Mouse (Mus musculus) forebrain, embryonic 12.5 days (tissue): ENCODE results near the gene Sorcs3. TPM values are rescaled to one million over a fixed set of nuclear protein-coding genes. Genes with fewer than 3 reads are reported as not detected.

ENCODE experiments used
- ATAC-seq: fragments of 200-750 bp; cut with Nextera tagmentation; 2 replicates; pipeline ENCODE4 v1.8.0; 2017; ENCODE audit warnings: moderate TSS enrichment; ENCODE audit not compliant: low FRiP score
- H3K27ac ChIP-seq: fragments of 300-500 bp; sonication (generic); 2 replicates; pipeline ENCODE4 v1.5.1; 2016; ENCODE audit warnings: mild to moderate bottlenecking
- H3K27me3 ChIP-seq: fragments of 300-500 bp; sonication (generic); 2 replicates; pipeline ENCODE4 v1.6.1; 2016; ENCODE audit warnings: mild to moderate bottlenecking
- H3K36me3 ChIP-seq: fragments of 300-500 bp; sonication (generic); replicated peaks from 2 replicates; pipeline ENCODE4 v1.6.1; 2016; ENCODE audit warnings: mild to moderate bottlenecking
- H3K4me1 ChIP-seq: fragments of 300-500 bp; sonication (generic); 2 replicates; pipeline ENCODE4 v1.6.1; 2016
- H3K4me2 ChIP-seq: fragments of 300-500 bp; sonication (generic); 2 replicates; pipeline ENCODE4 v1.6.1; 2016; ENCODE audit warnings: mild to moderate bottlenecking, moderate library complexity
- H3K4me3 ChIP-seq: fragments of 300-500 bp; sonication (generic); replicated peaks from 2 replicates; pipeline ENCODE4 v1.5.1; 2016; ENCODE audit warnings: mild to moderate bottlenecking
- H3K9ac ChIP-seq: fragments of 300-500 bp; sonication (generic); 2 replicates; pipeline ENCODE4 v1.6.1; 2016; ENCODE audit warnings: mild to moderate bottlenecking
- H3K9me3 ChIP-seq: fragments of 300-500 bp; sonication (generic); 2 replicates; pipeline ENCODE4 v1.6.1; 2016
- WGBS: fragments of 180-500 bp; shearing (Covaris S2); methylation state at CpG from one replicate; pipeline ENCODE4 v1.1.7; 2016; 5-methylcytosine and 5-hydroxymethylcytosine counted together
- polyA plus RNA-seq: library from polyadenylated mRNA; unstranded; fragments of >200 nt; fragmentation: Nextera tagmentation; extraction: Ambion mirVana; gene quantifications from 2 replicates; pipeline ENCODE4 v1.2.1, GENCODE M21; 2016

Gene Sorcs3
- polyA plus RNA-seq, 1 experiment from 2014 or later = 5.5 TPM

DNA sequence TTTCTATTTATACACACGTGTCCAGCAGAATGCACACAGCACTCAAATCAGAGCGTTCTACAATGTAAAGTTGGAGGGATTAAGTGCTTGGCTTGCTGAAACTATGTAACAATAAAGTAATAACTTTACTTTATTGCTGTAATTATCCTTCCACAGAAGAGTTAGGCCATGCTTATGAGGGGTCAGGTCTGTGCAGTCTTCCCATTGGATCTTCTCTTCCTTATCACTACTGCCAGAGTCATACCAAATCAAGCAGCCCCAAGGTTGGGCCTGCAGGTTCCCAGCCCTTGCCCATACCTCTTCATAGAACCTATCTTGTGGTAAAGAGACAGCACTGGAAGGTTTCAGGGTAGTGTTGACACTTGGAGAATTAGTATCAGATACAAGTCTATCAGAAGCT, 560.7 kb downstream of the Sorcs3 start:
- 0 out of 2 replicates have a peak, but pooled peaks cover 6% of the 10 kb centered on the region for H3K4me1 ChIP-seq
- H3K27me3 ChIP-seq = no peaks in the 10 kb centered on the region
- H3K4me3 ChIP-seq = no peak overlapping the region
- no peak overlapping the region for H3K4me2 ChIP-seq
- no peaks in the 10 kb centered on the region for H3K36me3 ChIP-seq
- H3K9me3 ChIP-seq = no peaks in the 10 kb centered on the region
- 92% methylated on average over 2 of the region's 2 CpGs for WGBS
- H3K27ac ChIP-seq = no peak overlapping the region
- ATAC-seq = no peak
- H3K9ac ChIP-seq = no peak overlapping the region

DNA sequence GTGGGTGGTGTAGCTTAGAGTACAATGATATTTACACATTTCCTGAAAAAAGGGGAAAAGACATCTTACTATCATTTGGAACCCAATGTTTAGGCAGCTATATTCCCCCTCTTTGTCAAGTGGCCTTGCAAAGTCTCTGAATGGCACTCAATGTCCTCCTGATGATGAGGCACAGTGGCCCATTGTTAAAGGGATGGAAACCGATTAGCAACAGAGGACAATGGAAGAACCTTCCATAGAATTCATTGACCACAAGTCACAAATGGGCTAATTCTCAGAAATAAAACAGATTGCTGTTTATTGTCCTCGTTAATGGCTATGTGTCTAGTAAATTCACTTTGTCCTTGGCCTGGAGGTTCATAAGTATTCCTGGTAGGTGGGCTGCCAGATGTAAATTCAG, 565.7 kb downstream of the Sorcs3 start:
- no peak overlapping the region for H3K27ac ChIP-seq
- no peaks in the 10 kb centered on the region for H3K27me3 ChIP-seq
- H3K4me1 ChIP-seq = no peaks in the 10 kb centered on the region
- no peak overlapping the region for H3K4me2 ChIP-seq
- H3K4me3 ChIP-seq = no peak overlapping the region
- ATAC-seq = no peak
- 48% methylated on average over 2 of the region's 2 CpGs for WGBS
- 0 out of 2 replicates have a peak, but pooled peaks cover 1% of the 10 kb centered on the region for H3K9me3 ChIP-seq
- H3K36me3 ChIP-seq = no peaks in the 10 kb centered on the region
- no peak overlapping the region for H3K9ac ChIP-seq

GRCm38 (mm10) chr19:48779095-48779765, 573.4 kb downstream of the Sorcs3 start:
- 86% methylated on average over 3 of the region's 3 CpGs for WGBS
- ATAC-seq = no peak
- H3K4me2 ChIP-seq = no peak overlapping the region

DNA sequence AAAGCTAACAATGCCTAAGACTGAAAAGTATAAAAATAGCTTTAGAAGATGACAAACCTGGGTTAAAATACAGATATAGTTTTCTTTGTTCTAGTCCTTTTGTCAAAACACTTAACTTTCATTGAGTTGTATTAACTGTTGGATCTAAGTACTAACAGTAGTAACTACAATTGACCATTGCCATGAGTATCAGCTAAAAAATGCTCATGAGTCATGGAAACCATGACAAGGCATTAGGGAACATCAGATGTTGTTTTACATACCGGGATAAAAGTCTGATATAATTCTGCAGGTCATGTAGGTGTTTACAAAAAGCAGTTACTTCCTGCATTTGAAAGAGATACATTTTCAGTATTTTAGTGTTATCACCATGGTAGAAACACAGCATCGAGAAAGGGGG, 575.0 kb downstream of the Sorcs3 start:
- Histone ChIP-seq H3K9ac (no peak overlapping the region), H3K4me2 (no peak overlapping the region), H3K9me3 (0 out of 2 replicates have a peak, but pooled peaks cover 5% of the 10 kb centered on the region), H3K36me3 (no peaks in the 10 kb centered on the region), H3K27me3 (0 out of 2 replicates have a peak, but pooled peaks cover 8% of the 10 kb centered on the region), H3K4me1 (peaks cover 6% of the 10 kb centered on the region), H3K4me3 (no peak overlapping the region), H3K27ac (no peak overlapping the region)
- 86% methylated on average over 2 of the region's 2 CpGs for WGBS
- no peak for ATAC-seq

More at GRCm38 (mm10) chr19:48779095-48779765, 573.4 kb downstream of the Sorcs3 start:
- Histone ChIP-seq H3K9ac (no peak overlapping the region), H3K4me1 (peaks cover 6% of the 10 kb centered on the region), H3K9me3 (0 out of 2 replicates have a peak, but pooled peaks cover 5% of the 10 kb centered on the region), H3K27me3 (no peaks in the 10 kb centered on the region), H3K4me3 (no peak overlapping the region), H3K36me3 (no peaks in the 10 kb centered on the region), H3K27ac (no peak overlapping the region)

DNA sequence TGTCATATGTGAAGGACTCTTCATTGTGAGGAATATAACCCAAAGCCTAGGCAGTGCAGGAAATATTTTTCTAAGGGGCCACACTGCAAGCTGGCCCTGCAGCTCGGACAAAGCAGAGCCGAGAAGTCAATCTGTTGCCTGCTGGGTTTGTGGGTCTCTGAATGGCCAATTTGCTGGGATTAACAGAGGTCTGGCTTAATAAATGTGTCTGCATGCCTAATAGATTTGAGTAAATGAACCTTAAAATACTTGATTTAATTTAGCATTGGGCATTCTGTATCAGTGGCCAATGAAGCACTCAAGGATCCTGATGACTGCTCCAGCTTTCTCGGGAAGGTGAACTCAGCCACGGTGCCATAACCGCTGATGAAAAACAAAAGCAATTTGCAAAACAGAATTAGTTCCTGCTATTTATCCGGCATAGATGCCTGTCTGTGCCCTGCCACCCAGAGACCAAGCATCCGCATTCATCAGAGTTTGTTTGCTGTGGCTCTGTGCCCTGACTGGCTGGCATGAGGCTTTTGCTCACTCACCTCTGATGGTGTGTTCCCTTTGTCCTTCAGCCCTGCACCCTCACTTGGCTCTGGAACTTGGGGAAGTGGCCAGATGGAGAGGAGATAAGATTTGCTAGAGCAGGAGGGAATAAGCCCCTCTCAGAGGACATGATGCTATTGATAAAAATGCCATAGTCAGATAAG, 576.3 kb downstream of the Sorcs3 start:
- H3K36me3 ChIP-seq = no peaks in the 10 kb centered on the region
- WGBS = 13% methylated on average over 7 of the region's 7 CpGs
- ATAC-seq = no peak

GRCm38 (mm10) chr19:48787269-48787668, 581.4 kb downstream of the Sorcs3 start:
- peaks cover 2% of the 10 kb centered on the region for H3K4me1 ChIP-seq
- H3K4me3 ChIP-seq = no peak overlapping the region
- H3K27me3 ChIP-seq = 0 out of 2 replicates have a peak, but pooled peaks cover 8% of the 10 kb centered on the region
- H3K9me3 ChIP-seq = no peaks in the 10 kb centered on the region
- H3K4me2 ChIP-seq = no peak overlapping the region
- ATAC-seq = no peak
- WGBS = 90% methylated on average over 4 of the region's 4 CpGs
- H3K9ac ChIP-seq = no peak overlapping the region
- no peaks in the 10 kb centered on the region for H3K36me3 ChIP-seq
- no peak overlapping the region for H3K27ac ChIP-seq

More for the DNA sequence above, 576.3 kb downstream of the Sorcs3 start:
- Histone ChIP-seq H3K9ac (no peak overlapping the region), H3K9me3 (no peaks in the 10 kb centered on the region), H3K4me3 (no peak overlapping the region), H3K4me1 (peaks cover 6% of the 10 kb centered on the region), H3K27me3 (0 out of 2 replicates have a peak, but pooled peaks cover 8% of the 10 kb centered on the region), H3K27ac (no peak overlapping the region), H3K4me2 (no peak overlapping the region)

DNA sequence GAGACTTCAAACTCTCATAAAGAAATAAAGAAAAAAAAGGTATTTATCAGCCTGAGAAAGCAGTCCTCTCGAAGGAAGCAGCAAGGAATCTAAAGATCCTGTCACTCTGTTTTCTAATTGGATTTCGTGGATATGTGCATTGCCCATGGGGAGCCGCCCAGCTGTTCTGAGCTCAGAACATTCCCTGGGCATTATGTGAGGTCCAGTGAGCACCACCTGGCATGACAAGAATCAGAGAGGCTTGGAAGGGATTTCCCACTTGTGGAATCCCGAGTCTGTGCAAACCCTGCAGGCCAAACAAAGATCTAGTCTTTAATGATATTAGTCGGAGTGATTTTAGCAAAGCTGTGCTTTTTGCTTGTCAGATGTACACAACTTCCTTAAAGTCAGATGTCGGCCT, 598.7 kb downstream of the Sorcs3 start:
- ATAC-seq = no peak
- no peak overlapping the region for H3K27ac ChIP-seq
- no peak overlapping the region for H3K9ac ChIP-seq

GRCm38 (mm10) chr19:48811541-48811940, 605.7 kb downstream of the Sorcs3 start:
- H3K4me2 ChIP-seq = no peak overlapping the region
- no peak overlapping the region for H3K27ac ChIP-seq
- H3K27me3 ChIP-seq = no peaks in the 10 kb centered on the region
- WGBS = 66% methylated on average over 3 of the region's 3 CpGs
- H3K4me3 ChIP-seq = no peak overlapping the region
- no peaks in the 10 kb centered on the region for H3K36me3 ChIP-seq
- H3K4me1 ChIP-seq = no peaks in the 10 kb centered on the region
- no peaks in the 10 kb centered on the region for H3K9me3 ChIP-seq
- ATAC-seq = no peak
- H3K9ac ChIP-seq = no peak overlapping the region

More for the DNA sequence above, 598.7 kb downstream of the Sorcs3 start:
- Histone ChIP-seq H3K4me3 (no peak overlapping the region), H3K9me3 (no peaks in the 10 kb centered on the region), H3K36me3 (no peaks in the 10 kb centered on the region), H3K4me2 (no peak overlapping the region), H3K27me3 (no peaks in the 10 kb centered on the region), H3K4me1 (peaks cover 8% of the 10 kb centered on the region)
- 12% methylated on average over 6 of the region's 6 CpGs for WGBS

DNA sequence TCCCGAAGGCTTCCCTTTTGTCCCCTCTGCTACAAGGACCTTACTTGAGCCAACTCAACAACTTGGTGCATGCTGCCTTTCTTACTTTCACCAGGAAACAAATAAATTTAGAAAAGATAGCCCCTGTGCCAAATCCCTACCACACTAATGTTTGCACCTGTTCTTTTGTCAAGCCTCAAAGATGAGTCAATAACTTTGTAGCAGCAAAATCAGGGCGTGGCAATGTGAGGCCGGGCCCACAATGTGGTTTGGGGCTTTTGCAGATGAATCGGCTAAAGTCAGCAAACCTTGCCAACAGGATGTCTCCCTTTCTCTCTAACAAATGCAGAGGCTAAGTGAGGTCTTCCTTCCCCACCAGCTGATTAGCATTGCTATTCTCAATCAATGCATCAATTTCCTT, 608.0 kb downstream of the Sorcs3 start:
- Histone ChIP-seq H3K4me1 (no peaks in the 10 kb centered on the region), H3K36me3 (no peaks in the 10 kb centered on the region), H3K9me3 (no peaks in the 10 kb centered on the region), H3K4me3 (no peak overlapping the region), H3K4me2 (no peak overlapping the region), H3K9ac (no peak overlapping the region), H3K27ac (no peak overlapping the region), H3K27me3 (no peaks in the 10 kb centered on the region)
- WGBS = 89% methylated on average over 4 of the region's 4 CpGs
- ATAC-seq = no peak

DNA sequence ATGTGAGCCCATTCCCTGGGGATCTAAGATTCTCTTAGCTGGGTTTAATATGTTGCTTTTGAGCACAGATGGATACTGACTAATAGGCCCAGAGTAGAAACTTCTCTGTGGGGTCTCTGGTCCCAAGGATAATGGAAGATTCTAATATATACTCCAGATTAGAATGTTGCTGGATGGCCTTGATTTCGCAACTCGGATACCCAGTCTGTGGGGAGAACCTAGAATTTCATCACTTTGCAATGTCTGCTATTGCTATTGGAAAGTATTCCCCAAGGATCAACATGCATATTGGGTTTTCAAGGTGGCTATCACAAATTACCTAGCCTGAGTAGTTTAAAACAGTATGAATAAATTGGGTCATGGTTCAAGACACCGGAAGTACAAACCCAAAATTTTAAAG, 609.2 kb downstream of the Sorcs3 start:
- Histone ChIP-seq H3K9ac (no peak overlapping the region), H3K27me3 (no peaks in the 10 kb centered on the region), H3K4me1 (no peaks in the 10 kb centered on the region), H3K27ac (no peak overlapping the region), H3K4me2 (no peak overlapping the region), H3K36me3 (no peaks in the 10 kb centered on the region), H3K9me3 (no peaks in the 10 kb centered on the region), H3K4me3 (no peak overlapping the region)
- 96% methylated on average over 3 of the region's 3 CpGs for WGBS
- ATAC-seq = no peak

DNA sequence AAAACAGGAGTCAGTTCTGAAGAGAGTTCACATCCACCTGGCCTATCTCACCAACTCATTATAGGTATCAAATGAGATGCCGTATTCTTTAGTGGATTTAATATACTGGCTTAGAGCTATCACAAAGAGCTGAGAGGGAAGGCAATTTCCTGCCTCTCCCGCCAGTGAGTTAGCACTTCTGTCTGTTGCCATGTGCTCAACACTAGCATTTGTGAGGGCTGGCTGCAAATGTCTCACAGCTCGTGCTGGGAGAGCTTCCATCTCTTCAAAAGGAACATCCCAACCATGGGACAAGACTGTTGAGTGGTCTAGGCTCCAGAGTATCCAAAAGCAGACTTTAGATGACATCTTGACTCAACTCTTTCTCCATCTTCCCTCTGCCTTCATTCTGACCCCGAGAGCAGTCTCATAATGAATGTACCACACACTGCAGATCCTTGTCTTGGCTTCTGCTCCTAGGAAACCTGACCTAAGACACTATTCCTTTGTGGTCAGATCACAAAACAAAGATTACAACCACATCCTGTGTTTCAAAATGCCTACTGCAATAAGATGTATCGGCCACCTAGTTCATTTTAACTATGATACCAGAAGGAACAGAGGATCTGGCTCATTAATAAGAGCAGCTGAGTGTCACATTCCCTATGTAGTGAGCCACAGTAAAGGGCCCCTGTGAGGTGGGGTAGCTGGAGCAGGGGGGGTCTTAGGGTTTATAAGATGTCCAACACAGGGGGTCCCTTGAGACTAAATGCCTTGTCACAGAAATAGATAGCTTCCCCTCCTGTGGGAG, 614.9 kb downstream of the Sorcs3 start:
- Histone ChIP-seq H3K4me2 (no peak overlapping the region), H3K27ac (no peak overlapping the region), H3K27me3 (no peaks in the 10 kb centered on the region), H3K4me3 (no peak overlapping the region), H3K9me3 (no peaks in the 10 kb centered on the region), H3K9ac (no peak overlapping the region), H3K36me3 (no peaks in the 10 kb centered on the region), H3K4me1 (no peaks in the 10 kb centered on the region)
- 80% methylated on average over 5 of the region's 5 CpGs for WGBS
- ATAC-seq = no peak

GRCm38 (mm10) chr19:48821283-48821715, 615.5 kb downstream of the Sorcs3 start:
- 76% methylated on average over 3 of the region's 3 CpGs for WGBS
- no peaks in the 10 kb centered on the region for H3K36me3 ChIP-seq
- H3K27ac ChIP-seq = no peak overlapping the region
- no peaks in the 10 kb centered on the region for H3K4me1 ChIP-seq
- H3K4me2 ChIP-seq = no peak overlapping the region
- H3K4me3 ChIP-seq = no peak overlapping the region
- H3K9me3 ChIP-seq = no peaks in the 10 kb centered on the region
- H3K9ac ChIP-seq = no peak overlapping the region
- ATAC-seq = no peak
- no peaks in the 10 kb centered on the region for H3K27me3 ChIP-seq
